Mouse (Mus musculus) forebrain, embryonic 14.5 days (tissue): Measurements from ENCODE around the gene Mettl24. TPM values are rescaled to one million over a fixed set of nuclear protein-coding genes. Genes with fewer than 3 reads are reported as not detected.
A peak's percentile ranks its signal among the peaks of the same experiment; 100 is the strongest.

Source experiments
- ATAC-seq: fragments of 200-750 bp; cut with Nextera tagmentation; 2 replicates; pipeline ENCODE4 v1.8.0; 2017; ENCODE audit warnings: mild to moderate bottlenecking, moderate library complexity
- DNase-seq: peaks from one replicate; pipeline ENCODE4 v3.0.0-alpha.2; 2015; ENCODE audit warnings: low spot score
- H3K27ac ChIP-seq: fragments of 300-500 bp; sonication (generic); 2 replicates; pipeline ENCODE4 v1.5.1; 2014; ENCODE audit warnings: low read depth, mild to moderate bottlenecking, control low read depth, low read length, moderate library complexity
- H3K27me3 ChIP-seq: fragments of 300-500 bp; sonication (generic); replicated peaks from 2 replicates; pipeline ENCODE4 v1.6.1; 2014; ENCODE audit warnings: low read length, control low read depth, mixed read lengths; ENCODE audit not compliant: control insufficient read depth, insufficient read depth
- H3K36me3 ChIP-seq: fragments of 300-500 bp; sonication (generic); 2 replicates; pipeline ENCODE4 v1.6.1; 2014; ENCODE audit warnings: low read length, control low read depth; ENCODE audit not compliant: control insufficient read depth, insufficient read depth
- H3K4me1 ChIP-seq: fragments of 300-500 bp; sonication (generic); 2 replicates; pipeline ENCODE4 v1.6.1; 2014; ENCODE audit warnings: antibody characterized with exemption, low read length, control low read depth; ENCODE audit not compliant: control insufficient read depth, insufficient read depth
- H3K4me2 ChIP-seq: fragments of 300-500 bp; sonication (generic); 2 replicates; pipeline ENCODE4 v1.6.1; 2014; ENCODE audit warnings: mild to moderate bottlenecking, control low read depth, low read length
- H3K4me3 ChIP-seq: fragments of 300-500 bp; sonication (generic); 2 replicates; pipeline ENCODE4 v1.5.1; 2014; ENCODE audit warnings: low read depth, low read length, control low read depth
- H3K9ac ChIP-seq: fragments of 300-500 bp; sonication (generic); 2 replicates; pipeline ENCODE4 v1.6.1; 2014; ENCODE audit warnings: mild to moderate bottlenecking, low read length, control low read depth, moderate library complexity
- H3K9me3 ChIP-seq: fragments of 300-500 bp; sonication (generic); replicated peaks from 2 replicates; pipeline ENCODE4 v1.6.1; 2016; ENCODE audit warnings: low read length, control low read depth, mixed read lengths; ENCODE audit not compliant: control insufficient read depth
- WGBS: fragments of 180-500 bp; shearing (Covaris S2); extraction: QIAGEN DNeasy Blood & Tissue Kit; methylation state at CpG from one replicate; pipeline ENCODE4 v1.1.7; 2014; 5-methylcytosine and 5-hydroxymethylcytosine counted together
- polyA plus RNA-seq: library from polyadenylated mRNA; unstranded; fragments of >200 nt; fragmentation: Nextera tagmentation; extraction: Ambion mirVana; gene quantifications from 2 replicates; pipeline ENCODE4 v1.2.1, GENCODE M21; 2014

The Mettl24 gene
- polyA plus RNA-seq: 0.23 and 0.29 TPM in 2 replicates

GRCm38 (mm10) chr10:40683092-40683867 lies at the start of gene Mettl24:
Mettl24 (plus strand) TSS chr10:40683282.
- peak; percentile 72 for DNase-seq
- Histone ChIP-seq H3K4me2 (peak within 1 kb of the TSS; percentile 97), H3K27ac (no peak within 1 kb of the TSS), H3K27me3 (no peaks in the 10 kb centered on the region), H3K4me3 (peak within 1 kb of the TSS; percentile 48), H3K4me1 (peaks cover 6% of the 10 kb centered on the region; the same call in 1 of the 2 replicates), H3K9ac (peak within 1 kb of the TSS; percentile 69), H3K36me3 (no peaks in the 10 kb centered on the region), H3K9me3 (no peaks in the 10 kb centered on the region)
- peak; percentile 80 for ATAC-seq
- 1% methylated on average over 50 of the region's 50 CpGs for WGBS

GRCm38 (mm10) chr10:40637331-40637730 lies 45.8 kb upstream of the Mettl24 start:
- 68% methylated on average over 10 of the region's 10 CpGs for WGBS
- DNase-seq: no peak

GRCm38 (mm10) chr10:40638276-40638675 lies 44.8 kb upstream of the Mettl24 start:
- no peaks in the 10 kb centered on the region for H3K9me3 ChIP-seq
- H3K4me2 ChIP-seq: no peak overlapping the region
- H3K4me3 ChIP-seq: no peak overlapping the region
- ATAC-seq (peak; percentile 54; the same call in 1 of the 2 replicates), DNase-seq (no peak)
- 36% methylated on average over 7 of the region's 7 CpGs for WGBS
- H3K36me3 ChIP-seq: no peaks in the 10 kb centered on the region
- no peaks in the 10 kb centered on the region for H3K27me3 ChIP-seq
- H3K4me1 ChIP-seq: peaks cover 7% of the 10 kb centered on the region
- no peak overlapping the region; the same call in 1 of the 2 replicates for H3K27ac ChIP-seq
- 0 out of 2 replicates have a peak overlapping the region, but pooled peaks have one; percentile 3 for H3K9ac ChIP-seq

More at GRCm38 (mm10) chr10:40637331-40637730, 45.8 kb upstream of the Mettl24 start:
- no peak overlapping the region for H3K4me3 ChIP-seq
- H3K27me3 ChIP-seq: no peaks in the 10 kb centered on the region
- no peak for ATAC-seq
- H3K27ac ChIP-seq: no peak overlapping the region
- H3K9ac ChIP-seq: no peak overlapping the region
- H3K9me3 ChIP-seq: no peaks in the 10 kb centered on the region
- peaks cover 7% of the 10 kb centered on the region for H3K4me1 ChIP-seq
- H3K36me3 ChIP-seq: no peaks in the 10 kb centered on the region
- no peak overlapping the region for H3K4me2 ChIP-seq

GRCm38 (mm10) chr10:40638823-40639819 lies 44.0 kb upstream of the Mettl24 start:
- no peak for ATAC-seq

GRCm38 (mm10) chr10:40640406-40640805 lies 42.7 kb upstream of the Mettl24 start:
- H3K4me3 ChIP-seq: no peak overlapping the region
- WGBS: 81% methylated on average over 4 of the region's 4 CpGs
- no peak for DNase-seq
- H3K9ac ChIP-seq: no peak overlapping the region
- no peak overlapping the region for H3K4me2 ChIP-seq
- peaks cover 7% of the 10 kb centered on the region for H3K4me1 ChIP-seq
- H3K27ac ChIP-seq: no peak overlapping the region
- H3K9me3 ChIP-seq: no peaks in the 10 kb centered on the region
- no peaks in the 10 kb centered on the region for H3K36me3 ChIP-seq
- no peaks in the 10 kb centered on the region for H3K27me3 ChIP-seq
- no peak for ATAC-seq

More at GRCm38 (mm10) chr10:40638823-40639819, 44.0 kb upstream of the Mettl24 start:
- H3K4me3 ChIP-seq: no peak overlapping the region
- 60% methylated on average over 26 of the region's 26 CpGs for WGBS
- no peak overlapping the region for H3K4me2 ChIP-seq
- DNase-seq: no peak
- H3K4me1 ChIP-seq: peaks cover 7% of the 10 kb centered on the region
- H3K27ac ChIP-seq: no peak overlapping the region
- H3K27me3 ChIP-seq: no peaks in the 10 kb centered on the region
- no peaks in the 10 kb centered on the region for H3K9me3 ChIP-seq
- no peak overlapping the region for H3K9ac ChIP-seq
- no peaks in the 10 kb centered on the region for H3K36me3 ChIP-seq

GRCm38 (mm10) chr10:40641901-40642300 lies 41.2 kb upstream of the Mettl24 start:
- Histone ChIP-seq H3K4me1 (peaks cover 7% of the 10 kb centered on the region), H3K4me3 (no peak overlapping the region), H3K27me3 (no peaks in the 10 kb centered on the region), H3K4me2 (no peak overlapping the region), H3K36me3 (no peaks in the 10 kb centered on the region), H3K9ac (no peak overlapping the region), H3K27ac (no peak overlapping the region), H3K9me3 (no peaks in the 10 kb centered on the region)
- 94% methylated on average over 7 of the region's 7 CpGs for WGBS
- DNase-seq (no peak), ATAC-seq (no peak)

- 81% methylated on average over 5 of the region's 5 CpGs for WGBS
- Histone ChIP-seq H3K4me3 (no peak overlapping the region), H3K27me3 (no peaks in the 10 kb centered on the region), H3K4me1 (peaks cover 7% of the 10 kb centered on the region), H3K27ac (no peak overlapping the region), H3K4me2 (no peak overlapping the region), H3K9ac (no peak overlapping the region), H3K9me3 (no peaks in the 10 kb centered on the region), H3K36me3 (no peaks in the 10 kb centered on the region)
- DNase-seq: no peak
- ATAC-seq: no peak
Observed at GRCm38 (mm10) chr10:40643126-40643525, 40.0 kb upstream of the Mettl24 start.

- DNase-seq: no peak
- 77% methylated on average over 9 of the region's 9 CpGs for WGBS
Observed at GRCm38 (mm10) chr10:40644456-40644855, 38.6 kb upstream of the Mettl24 start.

More at GRCm38 (mm10) chr10:40644456-40644855, 38.6 kb upstream of the Mettl24 start:
- no peaks in the 10 kb centered on the region for H3K36me3 ChIP-seq
- no peaks in the 10 kb centered on the region for H3K9me3 ChIP-seq
- H3K27me3 ChIP-seq: no peaks in the 10 kb centered on the region
- no peak overlapping the region for H3K27ac ChIP-seq
- no peak overlapping the region for H3K4me3 ChIP-seq
- no peaks in the 10 kb centered on the region for H3K4me1 ChIP-seq
- H3K4me2 ChIP-seq: no peak overlapping the region
- ATAC-seq: no peak
- no peak overlapping the region for H3K9ac ChIP-seq
